Mouse (Mus musculus): Measurements from ENCODE around the gene Ccdc151.

Ccdc151 gene

DNA sequence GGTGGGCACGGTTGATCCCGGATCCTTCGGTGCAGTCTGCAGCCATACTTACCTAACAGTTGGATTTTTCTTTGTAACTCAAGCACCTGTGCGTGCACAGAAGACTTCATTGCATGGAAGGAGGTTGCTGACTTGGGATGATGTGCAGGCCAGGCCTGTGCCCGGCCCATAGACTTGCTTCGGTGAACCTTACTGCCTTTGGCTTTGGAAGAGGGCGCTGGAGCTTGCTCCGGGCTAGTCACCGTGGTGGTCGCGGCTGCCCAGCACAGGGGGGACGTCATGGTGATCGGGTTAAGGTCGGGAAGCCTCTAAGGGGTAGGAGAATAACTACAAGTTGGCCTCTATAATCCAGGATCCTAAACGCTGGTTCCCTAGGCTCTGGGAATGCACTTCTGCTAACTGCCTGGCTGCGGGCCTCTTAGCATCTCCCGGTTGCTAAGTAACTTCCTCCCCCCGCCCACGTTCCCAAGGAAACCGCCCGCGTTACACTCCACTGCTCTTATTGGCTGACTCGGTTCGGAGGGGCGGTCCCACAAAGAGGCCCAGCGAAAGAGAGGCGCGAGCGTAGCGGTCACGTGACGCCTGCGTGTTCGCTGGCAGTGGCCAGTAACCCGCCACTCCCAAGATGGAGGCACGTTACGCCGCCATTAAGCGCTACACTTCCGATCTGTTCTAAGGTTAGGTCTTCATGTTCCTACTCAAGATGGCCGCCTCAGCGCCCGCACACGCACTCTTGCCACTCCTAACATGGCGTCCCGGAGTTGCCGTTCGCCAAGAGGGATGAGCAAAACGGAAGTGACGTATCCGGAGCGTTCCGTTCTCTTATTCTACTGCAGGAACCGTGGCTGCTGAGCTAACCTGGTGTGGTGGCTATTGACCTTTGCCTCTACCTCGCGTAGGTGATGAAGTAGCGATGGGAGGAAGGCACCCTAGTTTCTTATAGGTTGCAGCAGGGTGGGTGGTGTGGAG is at the start of gene Ccdc151, which contains the start of gene Prkcsh:
Gene Ccdc151 (minus strand): TSS at position 441 of the 969 bp plus-strand sequence.
Gene Prkcsh (plus strand): TSS at position 613 of the 969 bp plus-strand sequence.
- in situ Hi-C loops (cut with MboI, MseI), result no loop called here

GRCm38 (mm10) chr9:22051958-22052254 is 49.5 kb upstream of the Ccdc151 start, which contains the start of gene Elavl3:
Gene Elavl3 (minus strand): TSS chr9:22052023.
- in situ Hi-C loops (cut with MboI, MseI), result no loop called here

DNA sequence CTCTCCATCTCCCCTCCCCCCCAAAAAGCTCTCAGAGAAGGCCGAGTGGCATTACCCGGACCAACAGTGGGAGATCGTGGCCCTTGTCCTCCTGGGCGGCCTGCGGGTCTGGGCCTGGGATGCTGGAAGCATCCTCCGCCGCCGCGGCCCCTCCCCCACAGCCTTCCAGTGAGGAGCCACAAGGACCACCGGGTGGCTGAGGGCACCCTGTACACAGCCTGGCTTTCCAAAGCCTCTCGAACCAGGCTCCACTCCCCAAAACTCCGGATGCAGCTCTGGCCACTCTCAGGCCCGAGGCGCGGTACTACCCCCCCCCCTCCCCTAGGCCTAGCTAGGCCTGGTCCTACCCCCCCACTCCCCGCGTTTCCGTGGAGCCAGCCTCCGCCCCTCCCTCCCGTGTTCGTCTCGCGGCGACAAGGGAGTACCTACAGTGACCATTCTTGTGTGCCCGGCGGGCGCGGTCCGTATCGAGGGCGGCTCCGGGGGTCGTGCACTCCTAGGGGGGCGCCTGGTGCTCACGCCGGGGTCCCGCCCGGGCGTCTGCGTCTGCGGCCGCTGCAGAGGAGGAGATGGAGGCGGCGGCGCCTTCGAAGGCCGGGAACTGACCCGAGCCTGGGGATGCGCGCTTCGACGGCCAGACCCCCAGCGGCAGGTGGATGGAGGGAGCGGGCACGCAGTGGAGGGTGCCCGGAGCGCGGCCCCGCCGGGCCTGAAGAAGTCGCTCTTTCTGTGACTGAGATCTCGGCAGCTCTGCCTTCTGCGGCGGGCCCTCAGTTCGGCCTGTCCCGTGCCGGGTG is 48.9 kb upstream of the Ccdc151 start:
- in situ Hi-C loops (cut with MboI, MseI), result no loop called here

DNA sequence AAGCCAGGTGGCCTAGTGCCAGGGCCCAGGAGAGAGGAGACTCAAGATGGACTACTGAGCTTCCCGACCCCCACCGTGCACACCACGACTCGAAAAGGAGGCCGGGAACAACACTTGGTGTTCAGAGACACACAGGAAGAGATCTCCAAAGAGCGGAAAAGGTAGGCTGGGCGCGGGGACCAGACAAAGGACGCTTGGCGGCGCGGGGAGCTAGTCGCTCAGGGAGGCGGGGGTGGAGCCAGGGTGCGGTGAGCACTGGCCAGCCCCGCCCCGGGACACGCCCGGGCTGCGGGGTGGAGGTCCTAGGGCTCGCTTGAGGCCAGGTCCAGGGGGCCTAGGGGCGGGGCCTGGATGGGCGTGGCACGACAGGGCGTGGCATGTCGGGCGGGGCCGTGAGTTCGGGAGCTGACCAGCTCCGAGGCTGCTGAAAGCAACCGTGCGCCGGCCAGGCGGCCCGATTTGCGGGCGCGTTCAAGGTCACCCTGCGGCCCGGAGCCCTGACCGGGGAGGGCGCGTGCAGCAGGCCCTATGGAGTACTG is 48.0 kb upstream of the Ccdc151 start:
- in situ Hi-C loops (cut with MboI, MseI), result no loop called here

DNA sequence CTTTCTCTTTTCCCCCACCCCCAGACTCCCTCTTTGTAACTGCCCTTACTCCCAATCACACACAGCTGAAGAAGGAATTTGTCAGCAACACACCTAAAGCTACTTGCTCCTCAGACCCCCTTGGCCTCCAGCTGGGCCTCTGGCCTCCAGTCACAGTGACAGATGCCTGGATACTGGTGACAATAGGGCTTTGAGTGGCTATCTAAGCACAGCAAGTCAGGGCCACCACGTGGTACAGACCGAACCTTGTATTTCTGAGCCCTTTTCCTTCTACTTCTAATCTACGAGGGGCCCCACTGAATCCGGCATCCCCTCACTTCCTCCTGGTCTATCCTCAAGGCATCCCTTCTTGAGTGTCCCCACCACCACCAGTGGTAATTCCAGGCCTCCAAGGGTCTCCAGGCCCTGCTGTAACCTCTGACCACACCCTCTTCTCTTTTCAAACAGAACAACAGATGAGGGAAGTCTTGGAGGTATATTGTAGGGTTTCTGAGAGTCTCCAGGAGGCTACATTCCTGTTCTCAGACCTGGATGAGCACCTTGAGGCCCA is 47.4 kb upstream of the Ccdc151 start:
- in situ Hi-C loops (cut with MboI, MseI), result no loop called here

DNA sequence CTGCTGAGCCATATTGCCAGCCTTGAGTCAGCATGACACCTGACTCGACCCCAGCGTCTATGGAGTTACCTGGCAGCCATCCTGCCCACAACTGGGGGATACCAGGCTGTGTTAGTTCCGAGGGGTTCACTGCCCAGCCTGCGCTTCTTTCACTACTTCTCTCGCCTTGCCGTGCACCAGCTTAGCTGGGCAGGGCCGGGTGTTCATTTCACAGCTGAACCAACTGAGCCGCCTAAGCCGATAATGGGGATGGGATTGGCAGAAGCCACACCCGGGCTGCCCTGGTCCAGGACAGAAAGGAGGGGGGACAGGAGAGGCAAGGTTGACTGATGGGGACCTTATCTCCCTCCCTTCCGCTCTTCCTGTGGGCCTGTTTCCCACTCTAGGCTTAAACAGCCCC is 46.9 kb upstream of the Ccdc151 start:
- in situ Hi-C loops (cut with MboI, MseI), result no loop called here

- in situ Hi-C loops (cut with MboI, MseI), result no loop called here
Observed at GRCm38 (mm10) chr9:22047329-22047728, 44.9 kb upstream of the Ccdc151 start.

- in situ Hi-C loops (cut with MboI, MseI), result no loop called here
Observed at GRCm38 (mm10) chr9:22041832-22042231, 39.4 kb upstream of the Ccdc151 start.

- in situ Hi-C loops (cut with MboI, MseI), result no loop called here
Observed at GRCm38 (mm10) chr9:22037826-22038225, 35.4 kb upstream of the Ccdc151 start.

DNA sequence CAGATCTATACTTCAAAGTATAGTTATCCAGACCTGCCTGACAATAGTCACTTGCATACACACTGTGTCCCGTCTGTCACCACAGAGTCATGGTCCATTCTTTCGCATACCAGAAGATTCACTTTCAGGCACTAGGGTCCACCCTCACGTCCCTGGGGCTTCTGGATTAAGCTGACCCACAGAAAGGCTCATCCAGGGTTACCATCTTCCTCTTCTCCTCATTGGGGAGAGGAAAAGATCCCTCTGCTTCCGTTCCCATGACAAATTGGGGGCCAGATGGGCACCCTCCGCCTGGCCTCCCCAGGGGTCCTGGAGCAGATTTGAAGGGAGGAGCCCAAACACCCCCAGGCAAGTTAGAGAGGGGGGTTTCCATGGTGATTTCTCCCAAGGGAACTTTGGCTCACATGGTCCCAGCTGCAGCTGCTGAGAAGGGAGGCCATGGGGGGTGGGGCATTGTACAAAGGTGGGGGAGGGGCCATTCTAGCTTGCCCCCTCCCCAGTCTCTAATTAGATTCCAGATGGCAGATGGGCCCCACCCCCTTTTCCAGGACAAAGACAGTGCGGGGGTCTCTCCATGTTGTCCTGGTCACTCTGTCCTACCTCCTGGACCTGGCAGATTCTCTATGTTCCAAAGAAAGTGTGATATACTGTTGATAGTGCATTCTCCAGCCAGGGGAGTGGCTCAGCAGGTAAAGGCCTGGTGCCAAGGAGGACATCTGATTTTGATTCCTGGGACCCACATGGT is 33.0 kb upstream of the Ccdc151 start:
- in situ Hi-C loops (cut with MboI, MseI), result no loop called here

DNA sequence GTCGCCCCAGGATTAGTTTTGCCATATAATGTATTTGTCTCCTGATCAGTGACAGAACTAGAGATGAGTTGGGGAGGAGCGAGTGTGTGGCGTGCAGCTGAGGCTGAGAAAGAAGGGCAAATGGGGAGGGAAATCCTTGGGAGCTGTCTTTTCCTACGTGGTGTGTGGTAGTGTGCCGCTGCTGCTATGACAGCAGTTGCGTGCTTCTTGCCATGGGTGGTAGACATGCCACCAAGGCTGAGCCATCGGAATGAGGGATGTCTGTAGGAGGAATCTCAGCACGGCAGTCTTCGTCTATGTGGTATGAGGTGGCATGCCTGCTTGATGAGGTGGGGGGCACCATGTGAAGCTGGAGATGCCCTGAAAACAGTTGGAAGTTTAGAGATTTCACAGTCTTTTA is 28.0 kb upstream of the Ccdc151 start:
- in situ Hi-C loops (cut with MboI, MseI), result no loop called here

- in situ Hi-C loops (cut with MboI, MseI), result no loop called here
Observed at GRCm38 (mm10) chr9:22028467-22028866, 26.0 kb upstream of the Ccdc151 start.

- in situ Hi-C loops (cut with MboI, MseI), result no loop called here
Observed at GRCm38 (mm10) chr9:22024592-22024991, 22.2 kb upstream of the Ccdc151 start.

- in situ Hi-C loops (cut with MboI, MseI), result no loop called here
Observed at GRCm38 (mm10) chr9:22017208-22017825, 14.9 kb upstream of the Ccdc151 start.

GRCm38 (mm10) chr9:22016245-22016644 is 13.8 kb upstream of the Ccdc151 start:
- in situ Hi-C loops (cut with MboI, MseI), result no loop called here

DNA sequence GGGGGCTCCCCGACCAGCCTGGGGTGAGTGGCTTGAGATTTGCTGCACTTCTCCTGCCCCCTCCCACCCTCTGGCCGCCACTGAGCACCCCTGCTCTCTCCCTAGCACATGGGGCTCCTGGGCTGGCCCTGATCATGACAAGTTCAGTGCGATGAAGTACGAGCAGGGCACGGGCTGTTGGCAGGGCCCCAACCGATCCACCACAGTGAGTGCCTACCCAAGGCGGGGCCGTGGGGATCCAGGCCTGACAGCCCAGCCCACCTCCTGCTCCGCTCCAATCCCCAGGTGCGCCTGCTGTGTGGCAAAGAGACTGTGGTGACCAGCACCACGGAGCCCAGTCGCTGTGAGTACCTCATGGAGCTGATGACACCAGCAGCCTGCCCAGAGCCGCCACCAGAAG is 10.3 kb upstream of the Ccdc151 start:
- in situ Hi-C loops (cut with MboI, MseI), result loop anchor here (5.0 kb wide), 1 partner anchor 105 kb away; the partner anchor contains the start of gene Elof1

- in situ Hi-C loops (cut with MboI, MseI), result loop anchor here (5.0 kb wide), 1 partner anchor 106 kb away; the partner anchor contains the start of gene Elof1
Observed at GRCm38 (mm10) chr9:22011055-22011454, 8.6 kb upstream of the Ccdc151 start.

DNA sequence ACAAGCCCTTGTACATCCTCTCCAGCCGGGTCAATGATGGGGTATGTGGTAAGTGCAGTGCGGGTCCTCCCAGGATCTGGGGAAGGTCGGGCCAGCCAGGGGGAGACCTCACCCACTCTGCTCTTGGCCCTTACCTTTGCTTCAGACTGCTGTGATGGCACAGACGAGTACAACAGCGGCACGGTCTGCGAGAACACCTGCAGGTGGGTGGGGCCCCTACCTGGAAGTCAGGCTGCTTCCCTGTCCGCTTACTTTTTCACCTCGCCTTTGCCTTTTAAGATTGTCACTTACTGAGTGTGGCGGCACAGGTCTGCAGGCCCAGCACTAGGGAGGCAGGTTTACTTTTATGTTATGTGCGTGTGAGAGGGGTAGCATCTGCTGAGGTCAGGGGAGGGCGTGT is 2.1 kb upstream of the Ccdc151 start:
- in situ Hi-C loops (cut with MboI, MseI), result no loop called here

- in situ Hi-C loops (cut with MboI, MseI), result no loop called here
Observed at GRCm38 (mm10) chr9:22003163-22003554, 725 bp upstream of the Ccdc151 start.

GRCm38 (mm10) chr9:22001633-22002032 is 801 bp downstream of the Ccdc151 start:
- in situ Hi-C loops (cut with MboI, MseI), result no loop called here

GRCm38 (mm10) chr9:22000296-22000695 is 2.1 kb downstream of the Ccdc151 start:
- in situ Hi-C loops (cut with MboI, MseI), result no loop called here
